In the genomic region with DNA sequence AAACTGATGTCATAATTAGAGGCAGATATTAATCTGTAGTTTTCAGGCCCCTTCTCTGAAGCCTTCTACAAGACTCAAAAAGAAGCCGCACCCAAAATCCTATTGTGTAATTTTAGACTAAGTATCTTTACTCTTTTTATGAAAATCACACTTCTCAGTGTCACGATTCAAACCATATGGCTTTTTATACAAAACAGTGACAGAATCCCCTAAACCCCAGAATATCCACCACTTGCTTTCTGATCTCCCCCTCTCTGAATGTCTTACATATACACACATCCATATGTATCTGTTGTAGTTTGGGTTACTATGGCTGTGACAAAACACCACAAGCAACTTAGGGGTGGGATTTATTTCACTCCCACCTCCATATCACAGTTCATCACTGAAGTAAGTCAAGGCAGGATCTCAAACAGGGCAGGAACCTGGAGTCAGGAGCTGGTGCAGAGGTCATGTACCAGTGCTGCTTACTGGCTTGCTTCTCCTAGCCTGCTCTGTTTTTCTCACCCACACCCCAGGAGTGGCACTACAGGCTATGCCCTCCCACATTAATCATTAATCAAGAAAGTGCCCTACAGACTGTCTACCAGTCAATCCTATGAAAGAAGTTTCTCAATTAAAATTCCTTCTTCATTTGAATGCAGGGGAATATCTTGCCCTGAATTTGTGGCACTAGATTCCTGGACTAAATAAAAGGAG, we compare ENCODE assay signal across 17 mouse cellular contexts. TPM values are rescaled to one million over a fixed set of nuclear protein-coding genes. Genes with fewer than 3 reads are reported as not detected.
DNase-seq lines count a peak whose midpoint lies in the region.
"Had no signal": no experiment of that assay in that cellular context is flagged by ENCODE, and none has a peak within 500 bp of the region (broad histone marks: within the 10 kb centered on the region; RNA-seq: fewer than 3 reads in every experiment).

No protein-coding gene starts in this region.

- peak; percentile 50 for DNase-seq in heart, adult 11 months
- no peak for DNase-seq in heart, postnatal 4 days
- peak; percentile 52 to 79 for DNase-seq in kidney, adult 8-10 months
- no peak for DNase-seq in kidney, postnatal 10 days
- DNase-seq in kidney, postnatal 36 days: peak; percentile 45 to 81
- no peak for DNase-seq in embryo, embryonic 10.5 days (ENCODE audit: low spot score)
- DNase-seq in adrenal gland, postnatal 10 days: no peak
- DNase-seq: adrenal gland, postnatal 25 days; cerebellum, adult 11 months; cerebellum, adult 8-10 months; cerebellum, postnatal 14 days; gastrocnemius, adult 2 months; gastrocnemius, postnatal 36 days; heart, adult 18-20 months; heart, postnatal 10 days had no signal

RNA-seq across cellular contexts. Expression of a gene that starts 59.3 kb away (rescaled TPM):
- total RNA-seq in heart, postnatal 4 days (2021): not detected
- 1 to 10 TPM; 1.3 to 3.0 TPM for total RNA-seq in adrenal gland, postnatal 10 days (2021)
- total RNA-seq: heart, adult 18-20 months; heart, postnatal 10 days; hematopoietic stem cell, adult 5-6 weeks; MEL had no signal

Comparison
In these comparisons a context has a peak if more than half of its experiments do, and no peak if none do; other contexts are left out.
1. DNase-seq: peak in heart, adult 11 months (single experiment), kidney, adult 8-10 months (2 of 2) and kidney, postnatal 36 days (2 of 2); none in heart, postnatal 4 days (single experiment), kidney, postnatal 10 days (single experiment), embryo, embryonic 10.5 days (single experiment) and adrenal gland, postnatal 10 days (single experiment).